Mouse (Mus musculus) midbrain, embryonic 11.5 days (tissue): ENCODE measurements around the gene Lrrc41. TPM values are rescaled to one million over a fixed set of nuclear protein-coding genes. Genes with fewer than 3 reads are reported as not detected.

Experiments used
- ATAC-seq: fragments of 200-750 bp; cut with Nextera tagmentation; 2 replicates; pipeline ENCODE4 v1.8.0; 2017; ENCODE audit warnings: moderate TSS enrichment, moderate library complexity; ENCODE audit not compliant: low FRiP score
- DNase-seq: peaks from one replicate; pipeline ENCODE4 v3.0.0; 2015; ENCODE audit warnings: low spot score; ENCODE audit errors: missing footprints
- H3K27ac ChIP-seq: fragments of 300-500 bp; sonication (generic); 2 replicates; pipeline ENCODE4 v1.5.1; 2014; ENCODE audit warnings: low read depth, low read length
- H3K27me3 ChIP-seq: fragments of 300-500 bp; sonication (generic); 2 replicates; pipeline ENCODE4 v1.6.1; 2014; ENCODE audit warnings: mild to moderate bottlenecking, low read length, moderate library complexity, mixed read lengths; ENCODE audit not compliant: control insufficient read depth, insufficient read depth
- H3K36me3 ChIP-seq: fragments of 300-500 bp; sonication (generic); 2 replicates; pipeline ENCODE4 v1.6.1; 2014; ENCODE audit warnings: mild to moderate bottlenecking, low read length, moderate library complexity, mixed read lengths; ENCODE audit not compliant: control insufficient read depth, insufficient read depth
- H3K4me1 ChIP-seq: fragments of 300-500 bp; sonication (generic); 2 replicates; pipeline ENCODE4 v1.6.1; 2014; ENCODE audit warnings: low read length; ENCODE audit not compliant: control insufficient read depth, insufficient read depth
- H3K4me2 ChIP-seq: fragments of 300-500 bp; sonication (generic); 2 replicates; pipeline ENCODE4 v1.6.1; 2014; ENCODE audit warnings: mild to moderate bottlenecking, moderate library complexity
- H3K4me3 ChIP-seq: fragments of 300-500 bp; sonication (generic); 2 replicates; pipeline ENCODE4 v1.5.1; 2014; ENCODE audit warnings: low read depth, low read length
- H3K9ac ChIP-seq: fragments of 300-500 bp; sonication (generic); 2 replicates; pipeline ENCODE4 v1.6.1; 2014; ENCODE audit warnings: low read length
- H3K9me3 ChIP-seq: fragments of 300-500 bp; sonication (generic); 2 replicates; pipeline ENCODE4 v1.6.1; 2016; ENCODE audit warnings: low read length; ENCODE audit not compliant: control insufficient read depth
- WGBS: fragments of 180-500 bp; shearing (Covaris S2); extraction: QIAGEN DNeasy Blood & Tissue Kit; methylation state at CpG from one replicate; pipeline ENCODE4 v1.1.7; 2014; 5-methylcytosine and 5-hydroxymethylcytosine counted together
- polyA plus RNA-seq: library from polyadenylated mRNA; unstranded; fragments of >200 nt; fragmentation: Nextera tagmentation; extraction: Ambion mirVana; gene quantifications from 2 replicates; pipeline ENCODE4 v1.2.1, GENCODE M21; 2014

Gene Lrrc41
- polyA plus RNA-seq, 1 experiment from 2014 or later, result 67.5 TPM

GRCm38 (mm10) chr4:116075631-116076368 is 731 bp downstream of the Lrrc41 start:
- WGBS, result under 1% methylated on average over 65 of the region's 77 CpGs
- Histone ChIP-seq H3K27ac (peak overlapping the region; percentile 95), H3K9me3 (no peaks in the 10 kb centered on the region), H3K4me1 (peaks cover 21% of the 10 kb centered on the region), H3K27me3 (no peaks in the 10 kb centered on the region), H3K36me3 (peaks cover 5% of the 10 kb centered on the region), H3K9ac (peak overlapping the region; percentile 98), H3K4me2 (peak overlapping the region; percentile 68), H3K4me3 (peak overlapping the region; percentile 97)
- ATAC-seq, result peak; percentile 79
- peak; percentile 98 for DNase-seq

- Histone ChIP-seq H3K27me3 (no peaks in the 10 kb centered on the region), H3K4me1 (peaks cover 21% of the 10 kb centered on the region), H3K4me3 (peak overlapping the region; percentile 97), H3K9ac (peak overlapping the region; percentile 98), H3K36me3 (peaks cover 10% of the 10 kb centered on the region), H3K4me2 (peak overlapping the region; percentile 68), H3K9me3 (no peaks in the 10 kb centered on the region), H3K27ac (peak overlapping the region; percentile 95)
- 3% methylated on average over 37 of the region's 37 CpGs for WGBS
- ATAC-seq, result peak; percentile 26
- peak; percentile 94 for DNase-seq
Measured at GRCm38 (mm10) chr4:116076369-116077231, 1.5 kb downstream of the Lrrc41 start.

GRCm38 (mm10) chr4:116077240-116078095 is 2.4 kb downstream of the Lrrc41 start:
- DNase-seq, result no peak
- H3K4me1 ChIP-seq, result peaks cover 21% of the 10 kb centered on the region
- peak overlapping the region; percentile 68 for H3K4me2 ChIP-seq
- no peak overlapping the region; the same call in 1 of the 2 replicates for H3K27ac ChIP-seq
- ATAC-seq, result no peak
- peak overlapping the region; percentile 98 for H3K9ac ChIP-seq
- peak overlapping the region; percentile 97 for H3K4me3 ChIP-seq
- no peaks in the 10 kb centered on the region for H3K27me3 ChIP-seq
- 65% methylated on average over 3 of the region's 3 CpGs for WGBS
- peaks cover 10% of the 10 kb centered on the region for H3K36me3 ChIP-seq
- no peaks in the 10 kb centered on the region for H3K9me3 ChIP-seq

GRCm38 (mm10) chr4:116088510-116089249 is 13.6 kb downstream of the Lrrc41 start:
- 90% methylated on average over 23 of the region's 23 CpGs for WGBS
- H3K9ac ChIP-seq, result no peak overlapping the region
- H3K4me2 ChIP-seq, result no peak overlapping the region
- DNase-seq, result no peak
- no peak overlapping the region for H3K4me3 ChIP-seq
- H3K9me3 ChIP-seq, result no peaks in the 10 kb centered on the region
- H3K27ac ChIP-seq, result no peak overlapping the region
- H3K4me1 ChIP-seq, result no peaks in the 10 kb centered on the region
- ATAC-seq, result no peak
- H3K27me3 ChIP-seq, result no peaks in the 10 kb centered on the region
- peaks cover 15% of the 10 kb centered on the region for H3K36me3 ChIP-seq

GRCm38 (mm10) chr4:116096291-116096690 is 21.2 kb downstream of the Lrrc41 start:
- no peaks in the 10 kb centered on the region for H3K9me3 ChIP-seq
- ATAC-seq, result no peak
- 92% methylated on average over 10 of the region's 10 CpGs for WGBS
- no peaks in the 10 kb centered on the region for H3K27me3 ChIP-seq
- no peak overlapping the region for H3K9ac ChIP-seq
- H3K36me3 ChIP-seq, result peaks cover 36% of the 10 kb centered on the region
- no peak overlapping the region for H3K4me2 ChIP-seq
- no peaks in the 10 kb centered on the region for H3K4me1 ChIP-seq
- H3K4me3 ChIP-seq, result no peak overlapping the region
- H3K27ac ChIP-seq, result no peak overlapping the region
- DNase-seq, result no peak

- Histone ChIP-seq H3K4me3 (no peak overlapping the region), H3K4me1 (no peaks in the 10 kb centered on the region), H3K27ac (no peak overlapping the region), H3K4me2 (no peak overlapping the region), H3K9me3 (no peaks in the 10 kb centered on the region), H3K27me3 (no peaks in the 10 kb centered on the region), H3K9ac (no peak overlapping the region), H3K36me3 (peaks cover 36% of the 10 kb centered on the region)
- DNase-seq (no peak), ATAC-seq (no peak)
- WGBS, result 89% methylated on average over 8 of the region's 8 CpGs
Measured at GRCm38 (mm10) chr4:116097211-116097610, 22.1 kb downstream of the Lrrc41 start.

GRCm38 (mm10) chr4:116100959-116101358 is 25.9 kb downstream of the Lrrc41 start:
- 87% methylated on average over 7 of the region's 7 CpGs for WGBS
- no peak for ATAC-seq

GRCm38 (mm10) chr4:116105278-116105677 is 30.2 kb downstream of the Lrrc41 start:
- Histone ChIP-seq H3K4me1 (no peaks in the 10 kb centered on the region), H3K27ac (no peak overlapping the region), H3K9me3 (no peaks in the 10 kb centered on the region), H3K27me3 (no peaks in the 10 kb centered on the region), H3K36me3 (peaks cover 5% of the 10 kb centered on the region; the same call in 1 of the 2 replicates), H3K4me3 (no peak overlapping the region), H3K9ac (no peak overlapping the region), H3K4me2 (no peak overlapping the region)
- WGBS, result 94% methylated on average over 5 of the region's 5 CpGs
- ATAC-seq, result no peak
- no peak for DNase-seq

More at GRCm38 (mm10) chr4:116100959-116101358, 25.9 kb downstream of the Lrrc41 start:
- Histone ChIP-seq H3K27me3 (no peaks in the 10 kb centered on the region), H3K27ac (no peak overlapping the region), H3K4me2 (no peak overlapping the region), H3K9ac (no peak overlapping the region), H3K9me3 (no peaks in the 10 kb centered on the region), H3K4me1 (no peaks in the 10 kb centered on the region), H3K4me3 (no peak overlapping the region), H3K36me3 (peaks cover 35% of the 10 kb centered on the region)
- DNase-seq, result peak; percentile 68
